Mouse (Mus musculus) E14TG2a.4 (cell line): ENCODE results near the gene Gm28048.

Source experiments
- CTCF ChIP-seq: conservative IDR thresholded peaks from 2 replicates; pipeline ENCODE4 v1.5.1; 2014; ENCODE audit warnings: low read length
- NANOG ChIP-seq: IDR thresholded peaks from 2 replicates; pipeline ENCODE4 v1.6.1; 2014; ENCODE audit warnings: borderline replicate concordance, low read length, mixed read lengths
- POU5F1 ChIP-seq: IDR thresholded peaks from 2 replicates; pipeline ENCODE4 v1.6.1; 2014; ENCODE audit warnings: low read length, borderline replicate concordance

DNA sequence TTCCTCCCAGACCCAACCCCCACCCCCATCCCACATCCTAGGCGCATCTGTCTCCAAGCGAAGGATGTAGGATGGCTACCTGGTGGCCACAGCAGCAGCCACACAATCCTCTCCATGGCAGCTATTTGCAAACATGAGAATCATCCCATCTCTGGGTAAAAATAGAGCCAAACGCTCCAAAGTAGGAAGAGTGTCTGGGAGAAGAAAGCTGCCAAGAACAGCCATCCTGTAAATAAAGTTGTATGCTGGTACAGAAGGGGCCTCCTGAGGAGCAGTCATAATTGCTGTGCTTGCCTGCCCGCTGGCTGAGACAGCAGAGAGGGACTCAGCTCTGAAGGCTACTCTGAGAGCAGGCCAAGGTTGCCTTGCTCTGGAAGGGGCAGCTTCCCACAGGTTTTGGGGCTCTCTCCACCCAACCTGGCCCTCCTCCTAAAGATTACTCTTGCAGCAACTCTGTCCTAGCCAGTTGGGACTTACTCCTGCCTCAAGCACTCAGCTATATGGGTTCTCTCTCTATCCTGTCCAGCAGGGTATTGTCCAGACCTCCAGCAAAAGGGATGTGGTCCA lies 154.3 kb downstream of the Gm28048 start:
- TF ChIP-seq CTCF = no peak
- TF ChIP-seq NANOG = no peak
- no peak for TF ChIP-seq POU5F1
